Mouse (Mus musculus): ENCODE results near the gene Ppp2r5b. TPM values are rescaled to one million over a fixed set of nuclear protein-coding genes. Genes with fewer than 3 reads are reported as not detected.

Ppp2r5b gene
- polyA plus RNA-seq (2015; fragmentation: Nextera tagmentation; extraction: Ambion mirVana) = 39.2 and 39.7 TPM in 2 replicates

DNA sequence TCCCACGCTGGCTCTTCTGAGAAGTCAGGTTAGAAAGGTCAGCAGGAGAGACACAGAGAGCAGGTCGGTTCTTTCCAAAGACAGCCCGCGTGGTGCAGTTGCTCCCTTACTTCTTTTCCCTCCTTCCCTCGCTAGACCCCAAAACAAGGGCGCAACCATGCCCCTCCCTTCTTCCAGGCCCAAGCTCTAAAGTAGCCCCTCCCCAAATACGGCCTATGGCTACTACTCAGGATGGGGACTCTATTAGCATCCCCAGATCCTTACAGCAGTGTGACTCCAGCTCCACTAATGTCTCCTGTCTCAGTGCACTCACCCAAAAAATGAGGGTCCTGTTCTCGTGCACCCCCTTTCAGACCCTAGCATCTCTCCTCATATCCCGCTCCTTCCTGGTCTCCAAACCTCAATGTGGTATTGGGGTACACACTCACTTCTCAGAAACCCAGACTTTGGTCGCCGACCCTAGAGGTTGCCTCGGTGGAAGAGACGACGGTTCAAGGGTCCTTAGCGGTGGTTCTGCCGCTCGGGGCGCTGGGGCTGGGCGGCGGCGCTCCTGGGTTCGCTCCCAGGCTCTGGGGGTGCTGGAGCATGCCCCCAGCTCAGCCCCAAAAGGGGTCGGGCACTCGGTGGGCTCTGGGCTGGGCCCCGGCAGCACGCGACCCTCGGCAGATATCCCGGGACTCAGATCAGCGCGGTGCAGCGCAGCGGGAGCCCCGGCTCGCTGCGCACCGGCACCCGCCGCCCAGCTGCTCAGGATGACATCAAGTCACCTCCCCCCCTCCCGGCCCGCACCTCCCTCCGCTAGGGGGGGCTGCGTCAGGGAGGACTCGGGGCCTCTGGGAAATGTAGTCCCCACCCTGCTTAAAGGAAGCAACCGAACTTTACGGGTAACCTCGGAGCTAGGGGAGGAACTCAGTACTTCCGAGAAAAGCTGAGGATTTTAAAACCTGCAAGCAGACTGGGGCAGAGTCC is at the start of gene Ppp2r5b:
Ppp2r5b (minus strand) TSS at position 789 of the 969 bp plus-strand sequence.
- Histone ChIP-seq H3K4me3 (replicated peaks) (peak within 1 kb of the TSS; percentile 82), H3K4me2 (replicated peaks) (peak within 1 kb of the TSS; percentile 83), H3K9ac (peak within 1 kb of the TSS; percentile 73), H3K4me1 (peaks cover 17% of the 10 kb centered on the region), H3K36me3 (peaks cover 30% of the 10 kb centered on the region), H3K9me3 (replicated peaks) (no peaks in the 10 kb centered on the region), H3K27me3 (no peaks in the 10 kb centered on the region), H3K27ac (replicated peaks) (peak within 1 kb of the TSS; percentile 99)
- 1% methylated on average over 48 of the region's 48 CpGs for WGBS
- ATAC-seq (ENCODE audit: insufficient number of reproducible peaks, low FRiP score, low TSS enrichment, low read depth) = peak; percentile 94

DNA sequence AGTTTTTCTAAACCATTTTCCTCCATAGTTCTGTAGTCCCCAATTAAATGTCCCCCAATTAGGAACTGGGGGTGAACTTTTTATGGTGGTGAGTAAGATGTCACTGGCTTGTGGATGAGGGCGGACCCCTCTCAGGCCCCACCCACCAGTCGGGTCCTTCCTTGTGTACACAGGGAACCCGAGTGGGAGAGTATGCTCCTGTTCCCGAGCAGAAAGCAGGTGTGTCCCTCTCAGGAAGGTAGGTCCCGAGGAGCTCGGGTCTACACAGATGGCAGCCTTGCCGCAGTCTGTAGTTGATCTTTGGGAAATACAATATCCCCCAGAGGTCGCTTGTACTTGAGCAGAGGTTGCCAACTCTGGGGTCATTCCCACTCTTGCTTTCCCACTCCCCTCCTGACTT is 49.6 kb upstream of the Ppp2r5b start:
- H3K36me3 ChIP-seq = peaks cover 65% of the 10 kb centered on the region
- H3K4me2 ChIP-seq (replicated peaks) = no peak overlapping the region
- WGBS = 67% methylated on average over 8 of the region's 8 CpGs
- H3K4me3 ChIP-seq (replicated peaks) = no peak overlapping the region
- ATAC-seq (ENCODE audit: insufficient number of reproducible peaks, low FRiP score, low TSS enrichment, low read depth) = no peak
- H3K4me1 ChIP-seq = peaks cover 32% of the 10 kb centered on the region
- no peak overlapping the region for H3K27ac ChIP-seq (replicated peaks)
- no peak overlapping the region for H3K9ac ChIP-seq
- H3K9me3 ChIP-seq (replicated peaks) = no peaks in the 10 kb centered on the region
- no peaks in the 10 kb centered on the region for H3K27me3 ChIP-seq

DNA sequence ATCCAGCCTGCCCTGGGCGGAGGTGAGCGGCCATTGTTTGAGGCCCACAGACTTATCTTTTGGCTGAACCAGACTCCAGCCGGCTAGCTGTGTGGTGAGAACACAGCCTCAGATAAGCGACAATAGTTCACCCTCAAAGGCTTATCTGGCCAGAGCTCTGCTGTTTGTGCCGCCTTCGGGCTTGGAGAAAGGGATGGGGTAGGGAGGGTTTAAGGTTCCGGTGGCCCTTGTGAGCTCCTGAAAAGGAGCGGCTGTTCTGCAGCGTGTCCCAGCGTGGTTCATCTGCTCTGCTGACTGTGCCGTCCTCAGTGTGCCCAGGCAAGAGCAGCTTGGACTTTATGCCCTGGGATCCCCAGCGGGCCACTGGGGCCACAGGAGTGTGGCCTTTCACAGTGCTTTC is 48.8 kb upstream of the Ppp2r5b start:
- no peak for ATAC-seq (ENCODE audit: insufficient number of reproducible peaks, low FRiP score, low TSS enrichment, low read depth)
- no peak overlapping the region for H3K27ac ChIP-seq (replicated peaks)
- no peaks in the 10 kb centered on the region for H3K9me3 ChIP-seq (replicated peaks)
- H3K4me2 ChIP-seq (replicated peaks) = no peak overlapping the region
- peaks cover 39% of the 10 kb centered on the region for H3K4me1 ChIP-seq
- H3K9ac ChIP-seq = no peak overlapping the region
- H3K4me3 ChIP-seq (replicated peaks) = no peak overlapping the region
- H3K36me3 ChIP-seq = peaks cover 66% of the 10 kb centered on the region
- 90% methylated on average over 12 of the region's 12 CpGs for WGBS
- H3K27me3 ChIP-seq = no peaks in the 10 kb centered on the region

DNA sequence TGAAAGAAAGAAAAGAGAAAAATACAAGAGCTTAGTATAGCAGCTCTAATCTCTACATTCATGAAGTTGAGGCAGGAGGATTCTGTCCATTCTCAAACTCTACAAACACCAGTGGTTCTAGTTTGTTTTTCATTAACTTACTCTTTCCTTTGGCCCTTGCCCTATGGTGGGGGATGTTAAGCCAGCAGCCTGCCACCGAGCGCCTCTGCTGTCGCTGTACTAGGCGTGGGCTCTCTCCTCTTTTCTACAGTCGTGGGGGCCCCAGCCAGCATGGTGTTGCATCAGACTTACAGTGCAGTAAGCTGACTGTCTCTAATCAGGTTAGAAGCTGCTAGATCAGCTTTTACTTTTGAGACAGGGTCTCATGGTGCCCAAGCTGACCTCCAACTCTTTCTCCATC is 47.3 kb upstream of the Ppp2r5b start:
- WGBS = 82% methylated on average over 5 of the region's 5 CpGs
- Histone ChIP-seq H3K4me1 (peaks cover 48% of the 10 kb centered on the region), H3K4me3 (replicated peaks) (no peak overlapping the region), H3K9ac (no peak overlapping the region), H3K9me3 (replicated peaks) (no peaks in the 10 kb centered on the region), H3K4me2 (replicated peaks) (no peak overlapping the region), H3K27ac (replicated peaks) (no peak overlapping the region), H3K36me3 (peaks cover 68% of the 10 kb centered on the region), H3K27me3 (no peaks in the 10 kb centered on the region)
- ATAC-seq (ENCODE audit: insufficient number of reproducible peaks, low FRiP score, low TSS enrichment, low read depth) = no peak

DNA sequence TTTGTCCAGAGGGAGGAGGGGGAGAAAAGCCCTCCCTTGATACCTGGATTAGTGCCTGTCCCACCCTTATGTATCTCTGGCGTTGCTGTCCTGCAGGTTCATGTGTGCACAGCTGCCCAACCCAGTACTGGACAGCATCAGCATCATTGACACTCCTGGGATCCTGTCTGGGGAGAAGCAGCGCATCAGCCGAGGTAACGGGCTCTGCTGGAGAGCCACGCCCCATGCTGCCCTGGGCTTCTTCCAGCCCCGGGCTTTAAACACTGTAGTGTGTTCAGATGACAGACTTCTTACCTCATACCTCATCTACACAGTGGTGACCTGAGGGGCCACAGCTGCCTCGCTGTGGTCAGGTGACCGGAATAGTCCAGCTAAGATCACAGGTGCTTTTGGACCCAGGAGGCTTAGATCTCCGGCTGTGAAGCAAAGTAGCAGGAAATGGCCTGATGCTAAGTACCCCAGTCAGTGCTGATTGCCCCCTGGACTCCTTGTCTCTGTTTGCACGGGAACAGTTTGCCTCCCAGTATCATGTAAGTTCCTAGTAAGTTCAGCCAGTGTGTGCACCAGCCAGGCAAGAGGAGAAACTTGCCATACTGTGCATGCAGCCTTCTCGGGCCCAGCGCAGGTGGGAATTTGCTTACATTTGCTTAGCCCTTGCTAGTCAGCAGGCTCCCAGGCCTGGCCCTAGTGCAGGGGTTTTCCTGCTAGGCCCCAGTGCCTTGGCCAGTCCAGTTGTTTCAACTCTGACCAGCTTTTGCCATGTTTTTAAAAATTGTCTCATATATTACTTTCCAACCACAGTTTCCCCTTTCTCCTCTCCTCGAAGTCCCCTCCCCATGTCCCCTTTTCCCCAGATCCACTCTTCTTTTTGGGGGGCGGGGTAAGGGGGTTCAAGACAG is 45.7 kb upstream of the Ppp2r5b start:
- Histone ChIP-seq H3K4me2 (replicated peaks) (no peak overlapping the region), H3K27ac (replicated peaks) (no peak overlapping the region), H3K9ac (no peak overlapping the region), H3K4me3 (replicated peaks) (no peak overlapping the region), H3K27me3 (no peaks in the 10 kb centered on the region), H3K4me1 (peaks cover 40% of the 10 kb centered on the region), H3K36me3 (peaks cover 59% of the 10 kb centered on the region), H3K9me3 (replicated peaks) (no peaks in the 10 kb centered on the region)
- ATAC-seq (ENCODE audit: insufficient number of reproducible peaks, low FRiP score, low TSS enrichment, low read depth) = no peak
- 80% methylated on average over 14 of the region's 14 CpGs for WGBS

DNA sequence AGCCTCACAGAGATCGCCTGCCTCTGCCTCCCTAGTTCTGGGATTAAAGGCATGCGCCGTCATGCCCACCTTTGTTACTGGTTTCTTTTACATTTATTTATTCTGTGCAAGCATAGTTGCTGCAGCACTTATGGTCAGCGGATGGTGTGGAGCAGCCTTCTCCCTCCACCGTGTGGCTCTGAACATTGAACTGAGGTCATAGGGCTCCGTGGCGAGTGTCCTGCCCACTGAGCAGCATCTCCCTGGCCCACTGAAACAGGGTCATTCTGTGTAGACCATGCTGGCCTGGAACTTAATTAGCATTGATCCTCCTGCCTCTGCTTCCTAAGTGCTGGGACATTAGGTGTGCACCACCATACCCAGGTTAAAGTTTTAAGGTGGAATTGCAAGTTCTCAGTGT is 44.9 kb upstream of the Ppp2r5b start:
- peaks cover 53% of the 10 kb centered on the region for H3K36me3 ChIP-seq
- H3K9me3 ChIP-seq (replicated peaks) = no peaks in the 10 kb centered on the region
- H3K4me3 ChIP-seq (replicated peaks) = no peak overlapping the region
- no peak overlapping the region for H3K27ac ChIP-seq (replicated peaks)
- peaks cover 38% of the 10 kb centered on the region for H3K4me1 ChIP-seq
- H3K27me3 ChIP-seq = no peaks in the 10 kb centered on the region
- no peak for ATAC-seq (ENCODE audit: insufficient number of reproducible peaks, low FRiP score, low TSS enrichment, low read depth)
- 87% methylated on average over 7 of the region's 7 CpGs for WGBS
- no peak overlapping the region for H3K4me2 ChIP-seq (replicated peaks)
- H3K9ac ChIP-seq = no peak overlapping the region

DNA sequence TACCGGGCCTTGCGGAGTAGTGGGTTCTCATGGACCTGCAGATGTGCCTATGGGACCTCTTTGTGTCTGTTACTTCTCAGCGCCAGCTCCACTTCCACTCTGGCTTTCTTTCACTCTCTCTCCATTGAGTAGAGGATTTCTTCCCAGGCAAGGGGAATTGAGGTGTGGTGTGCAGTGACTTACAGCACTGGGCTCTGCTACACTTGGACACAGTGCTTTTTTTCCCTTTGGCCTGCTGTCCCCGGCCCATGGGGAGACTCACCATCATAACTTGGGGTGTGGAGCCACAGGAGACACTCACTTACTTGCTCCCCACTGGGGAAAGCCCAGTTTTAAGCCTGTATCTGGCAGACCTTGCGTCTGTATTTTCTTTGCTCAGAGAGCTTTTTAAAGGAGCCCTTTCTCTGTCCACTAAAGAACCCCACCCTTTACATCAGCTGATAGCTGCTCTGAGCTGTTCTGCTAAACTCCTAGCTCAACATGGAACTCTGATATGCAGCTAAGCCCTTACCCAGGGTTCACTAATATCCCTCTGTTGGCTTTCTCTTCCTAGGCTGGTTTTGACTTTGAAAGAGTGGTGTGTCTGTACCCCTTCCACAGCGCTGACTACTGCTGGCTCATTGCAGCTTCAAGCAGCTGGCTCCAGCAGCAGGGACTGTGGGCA is 43.9 kb upstream of the Ppp2r5b start:
- H3K36me3 ChIP-seq = peaks cover 46% of the 10 kb centered on the region
- no peak for ATAC-seq (ENCODE audit: insufficient number of reproducible peaks, low FRiP score, low TSS enrichment, low read depth)
- H3K9me3 ChIP-seq (replicated peaks) = no peaks in the 10 kb centered on the region
- H3K4me3 ChIP-seq (replicated peaks) = peak overlapping the region; percentile 82
- no peak overlapping the region for H3K9ac ChIP-seq
- H3K27me3 ChIP-seq = no peaks in the 10 kb centered on the region
- peak overlapping the region; percentile 97 for H3K4me2 ChIP-seq (replicated peaks)
- H3K4me1 ChIP-seq = peaks cover 42% of the 10 kb centered on the region
- H3K27ac ChIP-seq (replicated peaks) = 0 out of 2 replicates have a peak overlapping the region, but pooled peaks have one; percentile 28
- 88% methylated on average over 6 of the region's 6 CpGs for WGBS

DNA sequence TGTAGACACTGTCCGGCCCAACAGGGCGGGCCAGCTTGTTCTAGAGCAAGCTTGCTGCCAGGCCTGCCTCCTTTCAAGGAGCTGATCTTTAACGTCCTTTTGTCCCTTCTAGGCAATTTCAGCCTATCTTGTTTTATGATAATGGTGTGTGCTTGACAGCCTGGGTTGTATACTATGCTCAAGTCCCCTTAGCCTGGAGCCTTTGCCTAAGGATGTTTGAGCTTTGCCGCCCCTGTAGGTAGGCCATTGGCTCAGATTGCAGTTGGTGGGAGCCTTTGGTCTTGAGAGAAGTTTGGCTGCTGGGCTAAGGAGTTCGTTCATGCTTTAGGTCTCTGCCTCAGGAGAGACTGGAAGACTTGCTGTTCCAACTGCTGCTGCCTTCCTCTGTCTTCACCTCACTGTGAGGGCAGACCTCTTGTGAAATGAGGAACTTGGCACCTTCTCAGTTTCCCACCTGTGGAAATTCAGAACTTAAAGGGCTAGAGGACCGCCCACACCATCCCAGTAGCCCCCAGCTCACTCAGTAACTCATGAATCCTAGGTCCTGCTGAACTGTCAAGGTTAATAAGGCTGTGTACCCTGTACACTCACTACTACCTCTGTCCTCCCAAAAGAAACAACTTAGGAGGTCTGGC is 42.9 kb upstream of the Ppp2r5b start:
- H3K27ac ChIP-seq (replicated peaks) = peak overlapping the region; percentile 88
- peaks cover 36% of the 10 kb centered on the region for H3K36me3 ChIP-seq
- whole genome bisulfite sequencing = 21% methylated on average over 6 of the region's 6 CpGs
- peak overlapping the region; percentile 97 for H3K4me2 ChIP-seq (replicated peaks)
- ATAC-seq (ENCODE audit: insufficient number of reproducible peaks, low FRiP score, low TSS enrichment, low read depth) = no peak
- H3K27me3 ChIP-seq = no peaks in the 10 kb centered on the region
- H3K9me3 ChIP-seq (replicated peaks) = no peaks in the 10 kb centered on the region
- peaks cover 42% of the 10 kb centered on the region for H3K4me1 ChIP-seq
- H3K9ac ChIP-seq = 0 out of 2 replicates have a peak overlapping the region, but pooled peaks have one; percentile 1
- H3K4me3 ChIP-seq (replicated peaks) = peak overlapping the region; percentile 82

DNA sequence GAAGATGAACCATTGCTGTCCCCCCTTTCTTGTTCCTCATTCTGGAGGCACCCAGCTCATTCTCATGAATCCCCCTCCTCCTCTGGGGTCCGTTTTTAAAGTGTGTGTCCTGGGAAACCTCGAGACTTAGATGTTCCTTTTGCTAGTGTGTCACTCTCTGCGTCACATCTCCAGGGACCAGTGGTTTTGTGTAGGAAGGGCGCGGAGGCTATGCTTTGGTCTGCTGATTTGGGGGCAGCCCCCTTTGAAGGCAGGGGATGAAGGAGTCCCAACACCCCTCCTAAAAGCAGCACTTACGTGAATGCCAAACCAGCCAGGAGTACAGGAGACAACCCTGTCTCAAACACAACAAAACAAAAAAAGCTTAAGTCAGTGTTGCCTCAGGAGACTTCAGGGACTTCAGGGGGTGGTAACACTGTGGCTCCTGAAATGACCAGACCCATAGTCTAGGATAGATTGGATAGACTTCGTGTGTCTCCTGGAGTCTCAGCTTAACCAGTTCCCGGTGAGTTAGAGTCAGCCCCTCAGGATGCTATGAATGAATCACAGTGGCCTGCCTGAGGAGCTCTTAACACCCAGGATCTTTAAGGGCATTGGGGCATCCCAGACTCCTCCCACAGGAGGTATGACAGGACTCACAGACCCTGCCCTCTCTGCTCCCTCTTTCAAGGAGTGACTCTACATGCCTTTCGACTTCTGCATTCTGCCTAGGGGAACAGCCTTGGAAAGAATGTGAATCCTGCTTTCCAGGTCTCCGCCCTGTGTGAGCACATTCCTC is 42.2 kb upstream of the Ppp2r5b start:
- H3K36me3 ChIP-seq = peaks cover 29% of the 10 kb centered on the region
- H3K4me2 ChIP-seq (replicated peaks) = peak overlapping the region; percentile 97
- no peaks in the 10 kb centered on the region for H3K27me3 ChIP-seq
- peaks cover 42% of the 10 kb centered on the region for H3K4me1 ChIP-seq
- 2% methylated on average over 10 of the region's 10 CpGs for WGBS
- peak; percentile 32 for ATAC-seq (ENCODE audit: insufficient number of reproducible peaks, low FRiP score, low TSS enrichment, low read depth)
- H3K9me3 ChIP-seq (replicated peaks) = no peaks in the 10 kb centered on the region
- peak overlapping the region; percentile 49 for H3K9ac ChIP-seq
- H3K4me3 ChIP-seq (replicated peaks) = peak overlapping the region; percentile 82
- peak overlapping the region; percentile 88 for H3K27ac ChIP-seq (replicated peaks)
